Mouse (Mus musculus): ENCODE results near the gene Cux2.

DNA sequence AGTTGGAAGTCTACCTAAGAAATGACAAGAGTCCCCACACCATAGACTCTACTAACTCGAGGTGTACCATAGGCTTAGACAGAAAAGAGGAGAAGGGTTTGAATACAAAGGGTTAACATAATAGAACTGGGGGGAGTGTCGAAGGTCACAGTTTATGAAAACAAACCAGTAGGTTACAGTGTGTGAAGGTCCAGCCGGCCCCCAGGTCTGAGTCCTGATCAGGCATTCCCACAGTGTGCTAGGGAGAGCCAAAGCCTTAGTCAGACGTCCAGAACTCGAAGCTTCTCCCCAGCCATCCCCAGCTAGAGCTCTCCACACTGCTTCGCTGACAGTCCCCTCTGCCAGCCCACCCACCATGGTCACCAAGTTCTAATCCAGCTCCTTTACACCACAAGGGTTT, 58.0 kb downstream of the Cux2 start:
- TF ChIP-seq HCFC1 (IDR thresholded peaks at IDR 0.05; ENCODE audit: low read depth, low read length) (no peak), CHD2 (IDR thresholded peaks at IDR 0.05; ENCODE audit: low read length) (no peak), POLR2A (IDR thresholded peaks at IDR 0.05; ENCODE audit: control insufficient read depth in 1 of 2, insufficient read depth in 1 of 2, low read depth in 1 of 2, low read length in 2 of 2, poor library complexity in 1 of 2) (no peak), USF2 (IDR thresholded peaks at IDR 0.05; ENCODE audit: borderline replicate concordance in 1 of 2, insufficient read depth in 1 of 2, low read depth in 1 of 2, low read length in 2 of 2) (no peak), TAL1 (IDR thresholded peaks at IDR 0.05; ENCODE audit: low read length) (no peak), USF1 (IDR thresholded peaks at IDR 0.05; ENCODE audit: low read depth, low read length) (no peak), MEF2A (IDR thresholded peaks at IDR 0.05; ENCODE audit: extremely low read depth, insufficient replicate concordance, low read depth, low read length, poor library complexity, severe bottlenecking) (no peak), ZC3H11A (IDR thresholded peaks at IDR 0.05; ENCODE audit: low read depth, low read length) (no peak)
